Mouse (Mus musculus): ENCODE measurements around the gene Coro2b. TPM values are rescaled to one million over a fixed set of nuclear protein-coding genes. Genes with fewer than 3 reads are reported as not detected.

Gene Coro2b
- polyA plus RNA-seq, 1 experiment = 2.8 TPM

GRCm38 (mm10) chr9:62464727-62465126 is 72.1 kb downstream of the Coro2b start:
- Histone ChIP-seq H3K4me1 (ENCODE audit: control insufficient read depth, insufficient read depth, low read length) (no peaks in the 10 kb centered on the region), H3K4me3 (replicated peaks; ENCODE audit: control insufficient read depth, low read depth, low read length) (no peak overlapping the region), H3K27ac (ENCODE audit: control insufficient read depth, insufficient read depth, low read depth, low read length, poor library complexity) (no peak overlapping the region)
- TF ChIP-seq CTCF (IDR thresholded peaks at IDR 0.05; ENCODE audit: control insufficient read depth, insufficient read depth, low read length) (no peak), POLR2A (IDR thresholded peaks at IDR 0.05; ENCODE audit: borderline replicate concordance, control insufficient read depth, low read depth, low read length) (no peak)
- WGBS = 79% methylated on average over 10 of the region's 10 CpGs

GRCm38 (mm10) chr9:62461766-62462165 is 75.1 kb downstream of the Coro2b start:
- Histone ChIP-seq H3K27ac (ENCODE audit: control insufficient read depth, insufficient read depth, low read depth, low read length, poor library complexity) (no peak overlapping the region), H3K4me1 (ENCODE audit: control insufficient read depth, insufficient read depth, low read length) (no peaks in the 10 kb centered on the region), H3K4me3 (replicated peaks; ENCODE audit: control insufficient read depth, low read depth, low read length) (no peak overlapping the region)
- TF ChIP-seq CTCF (IDR thresholded peaks at IDR 0.05; ENCODE audit: control insufficient read depth, insufficient read depth, low read length) (no peak), POLR2A (IDR thresholded peaks at IDR 0.05; ENCODE audit: borderline replicate concordance, control insufficient read depth, low read depth, low read length) (no peak)
- 84% methylated on average over 1 of the region's 1 CpGs for WGBS

- 51% methylated on average over 8 of the region's 8 CpGs for WGBS
- H3K4me3 ChIP-seq (replicated peaks; ENCODE audit: control insufficient read depth, low read depth, low read length) = no peak overlapping the region
- TF ChIP-seq CTCF (IDR thresholded peaks at IDR 0.05; ENCODE audit: control insufficient read depth, insufficient read depth, low read length) (no peak), POLR2A (IDR thresholded peaks at IDR 0.05; ENCODE audit: borderline replicate concordance, control insufficient read depth, low read depth, low read length) (no peak)
- H3K27ac ChIP-seq (ENCODE audit: control insufficient read depth, insufficient read depth, low read depth, low read length, poor library complexity) = no peak overlapping the region
- H3K4me1 ChIP-seq (ENCODE audit: control insufficient read depth, insufficient read depth, low read length) = no peaks in the 10 kb centered on the region
These were observed 75.7 kb downstream of the Coro2b start for GRCm38 (mm10) chr9:62461095-62461494.

GRCm38 (mm10) chr9:62460086-62460485 is 76.8 kb downstream of the Coro2b start:
- TF ChIP-seq CTCF (IDR thresholded peaks at IDR 0.05; ENCODE audit: control insufficient read depth, insufficient read depth, low read length) (no peak), POLR2A (IDR thresholded peaks at IDR 0.05; ENCODE audit: borderline replicate concordance, control insufficient read depth, low read depth, low read length) (no peak)
- WGBS = 83% methylated on average over 7 of the region's 7 CpGs
- no peak overlapping the region for H3K4me3 ChIP-seq (replicated peaks; ENCODE audit: control insufficient read depth, low read depth, low read length)
- H3K27ac ChIP-seq (ENCODE audit: control insufficient read depth, insufficient read depth, low read depth, low read length, poor library complexity) = no peak overlapping the region
- no peaks in the 10 kb centered on the region for H3K4me1 ChIP-seq (ENCODE audit: control insufficient read depth, insufficient read depth, low read length)

GRCm38 (mm10) chr9:62458457-62458856 is 78.4 kb downstream of the Coro2b start:
- Histone ChIP-seq H3K27ac (ENCODE audit: control insufficient read depth, insufficient read depth, low read depth, low read length, poor library complexity) (no peak overlapping the region), H3K4me1 (ENCODE audit: control insufficient read depth, insufficient read depth, low read length) (no peaks in the 10 kb centered on the region; the same call in 1 of the 2 replicates), H3K4me3 (replicated peaks; ENCODE audit: control insufficient read depth, low read depth, low read length) (no peak overlapping the region)
- TF ChIP-seq CTCF (IDR thresholded peaks at IDR 0.05; ENCODE audit: control insufficient read depth, insufficient read depth, low read length) (no peak), POLR2A (IDR thresholded peaks at IDR 0.05; ENCODE audit: borderline replicate concordance, control insufficient read depth, low read depth, low read length) (no peak)
- WGBS = 90% methylated on average over 3 of the region's 3 CpGs

GRCm38 (mm10) chr9:62456015-62456414 is 80.8 kb downstream of the Coro2b start:
- TF ChIP-seq POLR2A (IDR thresholded peaks at IDR 0.05; ENCODE audit: borderline replicate concordance, control insufficient read depth, low read depth, low read length) = no peak
- no peak for TF ChIP-seq CTCF (IDR thresholded peaks at IDR 0.05; ENCODE audit: control insufficient read depth, insufficient read depth, low read length)
- Histone ChIP-seq H3K27ac (ENCODE audit: control insufficient read depth, insufficient read depth, low read depth, low read length, poor library complexity) (no peak overlapping the region), H3K4me1 (ENCODE audit: control insufficient read depth, insufficient read depth, low read length) (no peaks in the 10 kb centered on the region; the same call in none of the 2 replicates), H3K4me3 (replicated peaks; ENCODE audit: control insufficient read depth, low read depth, low read length) (no peak overlapping the region)
- WGBS = 72% methylated on average over 5 of the region's 5 CpGs

- no peak overlapping the region for H3K27ac ChIP-seq (ENCODE audit: control insufficient read depth, insufficient read depth, low read depth, low read length, poor library complexity)
- H3K4me1 ChIP-seq (ENCODE audit: control insufficient read depth, insufficient read depth, low read length) = no peaks in the 10 kb centered on the region; the same call in none of the 2 replicates
- TF ChIP-seq POLR2A (IDR thresholded peaks at IDR 0.05; ENCODE audit: borderline replicate concordance, control insufficient read depth, low read depth, low read length) (no peak), CTCF (IDR thresholded peaks at IDR 0.05; ENCODE audit: control insufficient read depth, insufficient read depth, low read length) (no peak)
- WGBS = 47% methylated on average over 8 of the region's 8 CpGs
- no peak overlapping the region for H3K4me3 ChIP-seq (replicated peaks; ENCODE audit: control insufficient read depth, low read depth, low read length)
These were observed 81.5 kb downstream of the Coro2b start for GRCm38 (mm10) chr9:62455210-62455969.

- 85% methylated on average over 8 of the region's 8 CpGs for WGBS
- no peak overlapping the region for H3K27ac ChIP-seq (ENCODE audit: control insufficient read depth, insufficient read depth, low read depth, low read length, poor library complexity)
- no peaks in the 10 kb centered on the region; the same call in none of the 2 replicates for H3K4me1 ChIP-seq (ENCODE audit: control insufficient read depth, insufficient read depth, low read length)
- H3K4me3 ChIP-seq (replicated peaks; ENCODE audit: control insufficient read depth, low read depth, low read length) = no peak overlapping the region
- no peak for TF ChIP-seq CTCF (IDR thresholded peaks at IDR 0.05; ENCODE audit: control insufficient read depth, insufficient read depth, low read length)
- no peak for TF ChIP-seq POLR2A (IDR thresholded peaks at IDR 0.05; ENCODE audit: borderline replicate concordance, control insufficient read depth, low read depth, low read length)
These were observed 84.4 kb downstream of the Coro2b start for GRCm38 (mm10) chr9:62452373-62452993.
